Mouse (Mus musculus): ENCODE results near the gene B3gat3.
"Not testable (repeated sequence)": the region's sequence is repeated elsewhere in the genome, so short reads cannot be mapped to it uniquely, and the experiment has no call there.

B3gat3 gene

GRCm38 (mm10) chr19:8920073-8920736 is at the start of gene B3gat3:
Gene B3gat3 (plus strand): TSS chr19:8920374.
- ATAC-seq (ENCODE audit: low TSS enrichment): peak; percentile 98

GRCm38 (mm10) chr19:8870381-8870780 is 49.8 kb upstream of the B3gat3 start:
- ATAC-seq (ENCODE audit: low TSS enrichment): not testable (repeated sequence)

GRCm38 (mm10) chr19:8870838-8871237 is 49.3 kb upstream of the B3gat3 start:
- ATAC-seq (ENCODE audit: low TSS enrichment): peak; percentile 9; the same call in 1 of the 2 replicates

- peak; percentile 91 for ATAC-seq (ENCODE audit: low TSS enrichment)
Measured at GRCm38 (mm10) chr19:8871267-8872186, 48.6 kb upstream of the B3gat3 start, which contains the start of gene Ubxn1. Gene Ubxn1 (plus strand): TSS chr19:8871496.

- ATAC-seq (ENCODE audit: low TSS enrichment): no peak
Measured at GRCm38 (mm10) chr19:8872266-8872840, 47.8 kb upstream of the B3gat3 start.

GRCm38 (mm10) chr19:8875031-8875430 is 45.1 kb upstream of the B3gat3 start:
- no peak for ATAC-seq (ENCODE audit: low TSS enrichment)

GRCm38 (mm10) chr19:8880311-8881033 is 39.7 kb upstream of the B3gat3 start, which contains the start of gene Uqcc3:
Gene Uqcc3 (minus strand): TSS chr19:8880923.
- ATAC-seq (ENCODE audit: low TSS enrichment): peak; percentile 95

- no peak for ATAC-seq (ENCODE audit: low TSS enrichment)
Measured at GRCm38 (mm10) chr19:8881034-8881392, 39.2 kb upstream of the B3gat3 start.

- ATAC-seq (ENCODE audit: low TSS enrichment): no peak
Measured at GRCm38 (mm10) chr19:8883616-8884015, 36.6 kb upstream of the B3gat3 start, which contains the start of the genes Lbhd1 and Gm49403. Gene Lbhd1 (plus strand): TSS chr19:8883732. Gene Gm49403 (plus strand): TSS chr19:8883930.

- no peak for ATAC-seq (ENCODE audit: low TSS enrichment)
Measured at GRCm38 (mm10) chr19:8886916-8887584, 33.1 kb upstream of the B3gat3 start.

GRCm38 (mm10) chr19:8887585-8888463 is 32.4 kb upstream of the B3gat3 start:
- no peak for ATAC-seq (ENCODE audit: low TSS enrichment)

GRCm38 (mm10) chr19:8888511-8889385 is 31.4 kb upstream of the B3gat3 start, which contains the start of the genes 1810009A15Rik and Gm49416:
Gene 1810009A15Rik (plus strand): TSS chr19:8888853.
Gene Gm49416 (plus strand): TSS chr19:8888926.
- peak; percentile 92 for ATAC-seq (ENCODE audit: low TSS enrichment)

GRCm38 (mm10) chr19:8892829-8893766 is 27.1 kb upstream of the B3gat3 start, which contains the start of gene Ints5:
Gene Ints5 (plus strand): TSS chr19:8893005.
- ATAC-seq (ENCODE audit: low TSS enrichment): peak; percentile 58

- no peak for ATAC-seq (ENCODE audit: low TSS enrichment)
Measured at GRCm38 (mm10) chr19:8895397-8895960, 24.7 kb upstream of the B3gat3 start.

- not testable (repeated sequence) for ATAC-seq (ENCODE audit: low TSS enrichment)
Measured at GRCm38 (mm10) chr19:8896231-8896630, 23.9 kb upstream of the B3gat3 start.

- not testable (repeated sequence) for ATAC-seq (ENCODE audit: low TSS enrichment)
Measured at GRCm38 (mm10) chr19:8897211-8897864, 22.8 kb upstream of the B3gat3 start.

Measured in frontal cortex, adult (tissue).